Mouse (Mus musculus): ENCODE measurements at regions not wholly inside any gene's neighbourhood (a gene's known extent, or its start where the extent isn't known, plus 50 kb on each side); places are given as distances from the start of the nearest gene placed in this dataset.
A peak's percentile ranks its signal among the peaks of the same experiment; 100 is the strongest.

- DNase-seq: no peak
Observed at GRCm38 (mm10) chr2:174178801-174179200, 68.7 kb downstream of the Npepl1 start.

GRCm38 (mm10) chr2:174184797-174185196, 74.6 kb downstream of the Npepl1 start:
- DNase-seq: no peak

- DNase-seq: no peak
Observed at GRCm38 (mm10) chr2:174191071-174191470, 80.9 kb downstream of the Npepl1 start.

- no peak for DNase-seq
Observed at GRCm38 (mm10) chr2:174191516-174191915, 81.4 kb downstream of the Npepl1 start.

- no peak for DNase-seq
Observed at GRCm38 (mm10) chr2:174192026-174192425, 81.9 kb downstream of the Npepl1 start.

- DNase-seq: peak; percentile 22 to 38
Observed at GRCm38 (mm10) chr2:174193506-174193905, 83.4 kb downstream of the Npepl1 start.

GRCm38 (mm10) chr2:174195651-174196050, 85.5 kb downstream of the Npepl1 start:
- no peak for DNase-seq

GRCm38 (mm10) chr2:174196696-174197215, 86.6 kb downstream of the Npepl1 start:
- DNase-seq: no peak

- no peak for DNase-seq
Observed at GRCm38 (mm10) chr2:174197306-174197945, 86.7 kb upstream of the Gnas start.

- DNase-seq: peak; percentile 79 to 84
Observed at GRCm38 (mm10) chr2:174198406-174198971, 85.6 kb upstream of the Gnas start.

GRCm38 (mm10) chr2:174199961-174200862, 83.9 kb upstream of the Gnas start:
- peak in 1 of 2 experiments; percentile 42 for DNase-seq

- DNase-seq: no peak
Observed at GRCm38 (mm10) chr2:174203412-174203811, 80.7 kb upstream of the Gnas start.

GRCm38 (mm10) chr2:174211681-174212080, 72.4 kb upstream of the Gnas start:
- DNase-seq: no peak

- DNase-seq: no peak
Observed at GRCm38 (mm10) chr2:174226660-174227059, 57.5 kb upstream of the Gnas start.
